ENCODE assay signal across 23 mouse cellular contexts in the genomic region with DNA sequence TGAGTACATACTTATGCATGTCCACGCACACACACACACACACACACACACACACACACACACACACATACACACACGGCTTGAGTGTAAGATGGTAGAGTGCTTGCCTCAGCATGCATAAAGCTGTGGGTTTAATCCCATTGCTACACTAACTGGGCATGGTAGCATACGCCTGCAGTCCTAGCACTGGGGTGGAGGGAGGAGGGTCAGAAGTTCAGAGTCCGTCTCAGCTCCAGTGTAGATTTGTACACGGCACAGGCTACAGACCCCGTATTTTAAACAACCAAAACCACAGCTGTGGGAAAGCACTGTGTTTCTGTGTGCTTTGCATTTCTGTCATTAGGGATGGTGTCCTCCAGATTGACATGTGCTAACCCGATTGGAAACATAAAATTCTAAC. TPM values are rescaled to one million over a fixed set of nuclear protein-coding genes. Genes with fewer than 3 reads are reported as not detected.
A peak's percentile ranks its signal among the peaks of the same experiment; 100 is the strongest.
DNase-seq lines count a peak whose midpoint lies in the region; ATAC-seq and TF ChIP-seq lines count a peak whose summit lies in the region.
"Had no signal": no experiment of that assay in that cellular context is flagged by ENCODE, and none has a peak within 500 bp of the region (broad histone marks: within the 10 kb centered on the region; RNA-seq: fewer than 3 reads in every experiment).

No protein-coding gene starts in this region.

- H3K9ac ChIP-seq in intestine, embryonic 16.5 days (ENCODE audit: low read depth, low read length) = no peak overlapping the region
- no peak overlapping the region for H3K9ac ChIP-seq in intestine, postnatal 0 days (ENCODE audit: low read depth, low read length)
- no peak overlapping the region for H3K9ac ChIP-seq in kidney, embryonic 14.5 days (ENCODE audit: low read depth, low read length)
- H3K9ac ChIP-seq: embryonic facial prominence, embryonic 15.5 days; heart, embryonic 15.5 days; hindbrain, embryonic 14.5 days; lung, embryonic 15.5 days; midbrain, embryonic 13.5 days had no signal

- peak; percentile 33 to 36 for DNase-seq in kidney, postnatal 36 days
- DNase-seq in thymus, adult 2 months = no peak
- DNase-seq in thymus, postnatal 10 days (ENCODE audit: low spot score in 2 of 2) = no peak
- peak; percentile 24 for DNase-seq in yolk sac, embryonic 10.5 days (ENCODE audit: low spot score)
- DNase-seq in right cerebral cortex, adult 2 months (ENCODE audit: low spot score in 2 of 2) = no peak
- DNase-seq: adrenal gland, adult 2 months; cerebellum, adult 2 months; cerebellum, postnatal 25 days; gastrocnemius, adult 2 months; heart, postnatal 4 days; lung, postnatal 36 days; right cerebral cortex, adult 18-20 months had no signal

- peaks cover 18% of the 10 kb centered on the region for H3K36me3 ChIP-seq in intestine, embryonic 16.5 days (ENCODE audit: control insufficient read depth, insufficient read depth, low read length)
- peaks cover 75% of the 10 kb centered on the region for H3K36me3 ChIP-seq in intestine, postnatal 0 days (ENCODE audit: control insufficient read depth, insufficient read depth)
- H3K36me3 ChIP-seq in kidney, embryonic 14.5 days (ENCODE audit: control insufficient read depth, insufficient read depth, low read length) = peaks cover 81% of the 10 kb centered on the region
- peaks cover 13% of the 10 kb centered on the region for H3K36me3 ChIP-seq in thymus, adult 2 months (ENCODE audit: control insufficient read depth, insufficient read depth, low read length)

- H3K27me3 ChIP-seq in intestine, embryonic 16.5 days (replicated peaks; ENCODE audit: control insufficient read depth, insufficient read depth, low read length) = no peaks in the 10 kb centered on the region
- no peaks in the 10 kb centered on the region for H3K27me3 ChIP-seq in intestine, postnatal 0 days (replicated peaks; ENCODE audit: control insufficient read depth, insufficient read depth, low read length)
- H3K27me3 ChIP-seq in kidney, embryonic 14.5 days (ENCODE audit: control insufficient read depth, insufficient read depth, low read length) = no peaks in the 10 kb centered on the region
- H3K27me3 ChIP-seq in thymus, adult 2 months (ENCODE audit: control insufficient read depth, insufficient read depth, low read length) = no peaks in the 10 kb centered on the region; the same call in 1 of the 2 replicates
- H3K27me3 ChIP-seq: embryonic facial prominence, embryonic 15.5 days; heart, embryonic 15.5 days; lung, embryonic 15.5 days; megakaryocyte, embryonic 14.5 days; midbrain, embryonic 13.5 days had no signal

- peaks cover 4% of the 10 kb centered on the region for H3K4me1 ChIP-seq in intestine, embryonic 16.5 days (ENCODE audit: control insufficient read depth, insufficient read depth, low read length)
- no peaks in the 10 kb centered on the region for H3K4me1 ChIP-seq in intestine, postnatal 0 days (replicated peaks; ENCODE audit: control insufficient read depth, insufficient read depth, low read length)
- peaks cover 9% of the 10 kb centered on the region; the same call in 1 of the 2 replicates for H3K4me1 ChIP-seq in kidney, embryonic 14.5 days (ENCODE audit: control insufficient read depth, insufficient read depth, low read length)
- H3K4me1 ChIP-seq in thymus, adult 2 months (replicated peaks; ENCODE audit: control insufficient read depth, insufficient read depth, low read length) = peaks cover 47% of the 10 kb centered on the region

- peak; percentile 34; the same call in 1 of the 2 replicates for ATAC-seq in intestine, embryonic 16.5 days
- ATAC-seq in intestine, postnatal 0 days = no peak
- ATAC-seq in kidney, embryonic 14.5 days (ENCODE audit: low FRiP score, low TSS enrichment) = no peak
- ATAC-seq: forebrain, embryonic 14.5 days; midbrain, embryonic 13.5 days had no signal

- 66% methylated on average over 7 of the region's 7 CpGs for WGBS in intestine, embryonic 16.5 days
- 60% methylated on average over 7 of the region's 7 CpGs for WGBS in intestine, postnatal 0 days
- 58% methylated on average over 7 of the region's 7 CpGs for WGBS in kidney, embryonic 14.5 days
- 56% methylated on average over 7 of the region's 7 CpGs for WGBS in thymus, adult 2 months

- no peaks in the 10 kb centered on the region for H3K9me3 ChIP-seq in intestine, embryonic 16.5 days (ENCODE audit: control insufficient read depth, low read length)
- no peaks in the 10 kb centered on the region for H3K9me3 ChIP-seq in intestine, postnatal 0 days (ENCODE audit: control insufficient read depth)
- no peaks in the 10 kb centered on the region for H3K9me3 ChIP-seq in kidney, embryonic 14.5 days (ENCODE audit: control insufficient read depth, low read length)
- H3K9me3 ChIP-seq: embryonic facial prominence, embryonic 15.5 days; heart, embryonic 15.5 days; lung, embryonic 15.5 days; midbrain, embryonic 13.5 days had no signal

- H3K4me3 ChIP-seq in intestine, embryonic 16.5 days (ENCODE audit: low read length) = no peak overlapping the region
- H3K4me3 ChIP-seq in intestine, postnatal 0 days (ENCODE audit: low read depth, low read length) = no peak overlapping the region
- no peak overlapping the region for H3K4me3 ChIP-seq in kidney, embryonic 14.5 days (ENCODE audit: low read length)
- no peak overlapping the region for H3K4me3 ChIP-seq in thymus, adult 2 months (ENCODE audit: control insufficient read depth, insufficient read depth, low read length)
- H3K4me3 ChIP-seq: embryonic facial prominence, embryonic 15.5 days; gastrocnemius, adult 2 months; heart, embryonic 15.5 days; left cerebral cortex, adult 2 months; lung, embryonic 15.5 days; midbrain, embryonic 13.5 days had no signal

- no peak overlapping the region for H3K4me2 ChIP-seq in intestine, embryonic 16.5 days (ENCODE audit: low read depth, low read length)
- H3K4me2 ChIP-seq in intestine, postnatal 0 days (replicated peaks; ENCODE audit: low read depth) = no peak overlapping the region
- H3K4me2 ChIP-seq in kidney, embryonic 14.5 days (replicated peaks; ENCODE audit: low read depth, low read length) = no peak overlapping the region
- H3K4me2 ChIP-seq: embryonic facial prominence, embryonic 15.5 days; heart, embryonic 15.5 days; hindbrain, embryonic 14.5 days; lung, embryonic 15.5 days; midbrain, embryonic 13.5 days had no signal

- no peak for TF ChIP-seq CTCF in intestine, postnatal 0 days (IDR thresholded peaks at IDR 0.05; ENCODE audit: low read depth)
- no peak for TF ChIP-seq CTCF in thymus, adult 2 months (IDR thresholded peaks at IDR 0.05; ENCODE audit: borderline replicate concordance, control insufficient read depth, extremely low read depth, insufficient read depth, low read length, poor library complexity)

- no peak overlapping the region for H3K27ac ChIP-seq in intestine, embryonic 16.5 days (ENCODE audit: low read length)
- no peak overlapping the region for H3K27ac ChIP-seq in intestine, postnatal 0 days (ENCODE audit: low read depth, low read length)
- no peak overlapping the region for H3K27ac ChIP-seq in kidney, embryonic 14.5 days (ENCODE audit: low read depth, low read length)
- H3K27ac ChIP-seq in thymus, adult 2 months (ENCODE audit: control insufficient read depth, insufficient read depth, low read length) = peak overlapping the region; percentile 82
- H3K27ac ChIP-seq: embryonic facial prominence, embryonic 15.5 days; heart, embryonic 15.5 days; hindbrain, embryonic 14.5 days; left cerebral cortex, adult 2 months; lung, embryonic 15.5 days; midbrain, embryonic 13.5 days had no signal

- no peak for TF ChIP-seq POLR2A in thymus, adult 2 months (IDR thresholded peaks at IDR 0.05; ENCODE audit: control insufficient read depth, extremely low read depth, insufficient read depth, low read length, poor library complexity)

RNA-seq across cellular contexts. Expression of a gene that starts 25.0 kb away (rescaled TPM):
- 0.20 and 0.23 TPM in 2 replicates for polyA plus RNA-seq in intestine, embryonic 16.5 days (2015; fragmentation: Nextera tagmentation; extraction: Ambion mirVana)
- 0.17 and 0.38 TPM in 2 replicates for polyA plus RNA-seq in intestine, postnatal 0 days (2015; fragmentation: Nextera tagmentation; extraction: Ambion mirVana)
- polyA plus RNA-seq in kidney, embryonic 14.5 days (2014; fragmentation: Nextera tagmentation; extraction: Ambion mirVana) = 0.34 and 0.81 TPM in 2 replicates
- 0.37 and 0.46 TPM in 2 replicates for polyA plus RNA-seq in thymus, adult 2 months (2012; rRNA removed)

RNA-seq across cellular contexts. Expression of a gene that starts 57.7 kb away (rescaled TPM):
- polyA plus RNA-seq in intestine, embryonic 16.5 days (2015; fragmentation: Nextera tagmentation; extraction: Ambion mirVana) = 107 and 108 TPM in 2 replicates
- 65.7 and 67.7 TPM in 2 replicates for polyA plus RNA-seq in intestine, postnatal 0 days (2015; fragmentation: Nextera tagmentation; extraction: Ambion mirVana)
- polyA plus RNA-seq in kidney, embryonic 14.5 days (2014; fragmentation: Nextera tagmentation; extraction: Ambion mirVana) = 72.4 and 136 TPM in 2 replicates
- 32.2 and 42.5 TPM in 2 replicates for polyA plus RNA-seq in thymus, adult 2 months (2012; rRNA removed)

Comparison
In these comparisons a context has a peak if more than half of its experiments do, and no peak if none do; other contexts are left out.
1. DNase-seq: peak in kidney, postnatal 36 days (2 of 2) and yolk sac, embryonic 10.5 days (single experiment); none in thymus, adult 2 months (single experiment), thymus, postnatal 10 days (0 of 2) and right cerebral cortex, adult 2 months (0 of 2).